Mouse (Mus musculus) layer of hippocampus, adult 9-11 months (tissue): ENCODE data around the gene Slc26a10.
"Not testable (repeated sequence)": the region's sequence is repeated elsewhere in the genome, so short reads cannot be mapped to it uniquely, and the experiment has no call there.

Experiments
- DNase-seq: peaks from one replicate; pipeline ENCODE4 v3.0.0; 2022

Gene Slc26a10

DNA sequence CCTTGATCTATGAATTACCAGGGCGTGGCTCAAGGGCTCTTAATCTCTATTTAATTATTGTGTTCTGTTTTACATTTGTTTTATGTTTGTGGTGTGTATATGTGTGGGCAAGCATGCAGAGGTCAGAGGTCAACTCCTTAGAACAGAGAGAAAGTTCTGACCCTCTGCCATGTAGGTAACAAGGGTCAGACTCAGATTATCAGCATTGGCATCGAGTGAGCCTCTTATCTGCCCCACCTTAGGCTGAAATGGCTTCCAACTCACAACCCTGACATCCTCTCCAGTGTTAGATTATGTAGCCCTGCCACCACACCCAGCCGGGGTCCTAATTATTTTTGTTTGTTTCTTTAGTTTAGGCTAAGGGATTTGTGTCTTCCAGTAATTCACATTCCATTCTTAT, 22.0 kb downstream of the Slc26a10 start:
- DNase-seq: no peak

DNA sequence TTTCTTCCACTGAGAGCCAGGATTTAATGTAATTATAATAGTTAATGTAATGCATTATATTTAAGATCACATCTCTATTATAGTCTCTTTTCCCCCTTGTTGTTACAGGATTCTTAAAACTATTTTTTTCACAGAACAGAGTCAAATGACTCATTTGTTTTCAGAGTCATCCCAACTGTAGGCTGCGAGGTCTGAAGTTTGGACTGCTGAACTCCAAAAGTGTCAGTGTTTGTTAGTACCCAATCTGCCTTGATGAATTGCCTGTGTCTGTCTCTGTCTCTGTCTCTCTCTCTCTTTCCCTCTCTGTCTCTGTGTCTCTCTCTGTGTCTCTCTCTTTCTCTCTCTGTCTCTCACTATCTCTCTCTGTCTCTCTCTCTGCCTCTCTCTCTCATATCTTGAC, 23.9 kb downstream of the Slc26a10 start:
- DNase-seq: no peak

DNA sequence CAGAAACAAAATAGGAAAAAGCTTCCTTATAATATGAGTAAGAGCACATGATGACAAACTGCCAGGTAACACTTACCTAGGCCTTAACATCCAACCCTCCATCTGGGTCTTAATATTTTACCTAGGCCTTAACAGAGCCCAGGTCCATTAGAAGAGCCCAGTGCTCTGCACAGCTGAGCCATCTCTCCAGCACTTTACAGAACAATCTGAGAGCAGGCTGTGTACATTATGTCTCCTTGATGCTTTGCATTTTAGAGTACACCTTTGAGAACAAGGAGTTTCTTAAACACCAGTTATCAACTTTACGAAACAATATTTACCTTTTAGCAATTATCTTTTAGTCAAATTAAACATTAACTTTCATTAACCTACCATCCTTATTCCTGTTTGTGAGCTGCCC, 24.4 kb downstream of the Slc26a10 start:
- DNase-seq: no peak

DNA sequence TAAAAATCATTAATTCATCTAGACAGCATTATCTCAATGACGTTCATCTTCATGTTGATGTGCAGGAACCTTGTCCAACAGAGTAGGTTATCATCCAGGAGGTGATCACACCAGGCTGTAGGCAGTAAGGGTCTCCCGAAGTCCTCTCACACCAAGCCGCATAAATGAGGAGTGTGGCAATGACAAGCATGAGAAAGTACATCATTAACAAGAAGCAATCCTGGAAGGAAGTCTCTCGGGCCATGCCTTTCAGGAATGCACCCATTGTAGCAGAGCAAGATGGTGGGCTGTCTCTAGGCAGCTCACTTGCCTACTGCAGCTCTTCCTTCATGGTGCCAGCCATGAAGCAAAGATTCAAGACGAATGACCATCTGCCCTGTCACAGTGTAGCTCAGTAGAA, 25.8 kb downstream of the Slc26a10 start:
- DNase-seq: no peak

DNA sequence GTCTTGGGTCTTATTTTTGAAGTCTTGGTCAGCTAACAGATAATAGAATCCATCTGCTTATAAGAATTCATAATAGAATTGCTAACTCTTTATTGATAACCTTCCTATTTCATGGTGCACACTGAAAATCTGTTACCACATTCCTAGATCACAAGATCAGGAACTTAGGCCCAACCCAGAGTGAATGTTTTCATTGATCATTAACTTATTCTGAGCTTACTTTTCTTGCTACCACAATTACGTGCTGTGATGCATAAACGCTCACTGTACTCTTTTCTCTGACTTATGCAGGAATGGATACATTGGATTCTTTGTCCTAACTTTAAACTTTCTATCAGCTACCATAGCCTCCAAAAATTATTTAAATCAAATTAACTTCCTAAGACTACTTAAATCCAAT, 26.2 kb downstream of the Slc26a10 start:
- DNase-seq: no peak

DNA sequence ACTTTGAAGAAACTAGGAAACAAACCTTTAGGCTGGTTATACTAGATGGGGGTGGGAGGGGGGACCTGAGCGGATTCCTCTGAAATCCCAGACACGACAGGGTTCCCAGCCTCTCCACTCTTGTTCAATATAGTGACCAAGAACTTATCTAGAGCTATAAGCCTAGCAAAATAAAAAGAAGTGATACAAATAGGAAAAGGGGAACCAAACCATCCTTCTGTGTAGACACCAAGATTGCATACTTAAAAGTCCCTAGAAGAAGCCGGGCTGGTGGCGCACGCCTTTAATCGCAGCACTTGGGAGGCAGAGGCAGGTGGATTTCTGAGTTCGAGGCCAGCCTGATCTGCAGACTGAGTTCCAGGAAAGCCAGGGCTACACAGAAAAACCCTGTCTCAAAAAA, 27.1 kb downstream of the Slc26a10 start:
- DNase-seq: no peak

DNA sequence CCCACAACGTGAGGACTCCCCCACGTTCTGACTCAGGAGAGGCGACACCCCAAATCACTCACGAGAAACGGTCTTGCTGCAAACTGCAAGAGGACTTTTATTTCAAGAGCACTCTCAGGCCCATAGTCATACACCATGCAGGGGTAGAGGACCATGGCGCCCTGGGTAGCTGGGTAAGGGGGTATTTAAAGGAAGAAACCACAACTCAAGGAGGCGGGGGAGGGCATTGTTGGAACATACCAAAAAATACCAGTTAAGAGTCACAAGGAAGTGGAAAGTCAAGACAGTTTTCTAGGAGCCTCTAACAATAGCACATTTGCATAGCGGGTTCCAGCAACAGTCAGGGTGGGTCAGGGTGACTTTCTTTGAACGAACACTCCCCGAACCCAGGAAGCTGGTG, 27.9 kb downstream of the Slc26a10 start:
- DNase-seq: not testable (repeated sequence)

DNA sequence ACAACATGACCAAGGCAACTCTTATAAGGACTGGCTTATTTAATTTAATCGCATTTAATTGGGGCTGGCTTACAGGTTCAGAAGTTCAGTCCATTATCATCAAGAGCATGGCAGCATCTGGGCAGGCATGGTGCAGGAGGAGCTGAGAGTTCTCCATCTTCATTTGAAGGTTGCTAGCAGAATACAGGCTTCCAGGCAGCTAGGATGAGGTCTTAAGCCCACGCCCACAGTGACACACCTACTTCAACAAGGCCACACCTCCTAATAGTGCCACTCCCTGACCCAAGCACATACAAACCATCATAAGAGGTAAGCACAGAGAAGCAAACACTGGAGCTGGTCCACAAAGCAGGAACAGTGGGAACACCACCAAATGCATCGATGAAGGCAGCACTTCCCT, 29.2 kb downstream of the Slc26a10 start:
- not testable (repeated sequence) for DNase-seq

DNA sequence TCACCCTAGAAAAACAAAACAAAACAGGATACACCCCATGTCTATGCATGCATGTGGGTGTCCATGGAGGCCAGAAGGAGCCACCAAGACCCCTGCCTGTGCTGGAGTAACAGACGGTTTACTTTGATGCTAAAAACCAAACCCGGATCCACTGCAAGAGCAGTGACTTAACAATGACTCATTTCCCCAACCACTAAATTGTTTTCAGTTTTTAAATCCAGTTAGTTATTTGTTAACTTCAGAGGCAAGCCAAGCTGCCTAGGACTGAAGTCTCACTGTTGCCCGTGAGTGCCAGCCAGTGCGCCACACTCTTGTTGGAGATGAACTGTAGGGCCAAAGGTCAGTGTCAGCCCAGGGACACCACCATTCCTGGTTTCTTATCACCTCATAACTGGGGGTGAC, 30.0 kb downstream of the Slc26a10 start:
- no peak for DNase-seq

DNA sequence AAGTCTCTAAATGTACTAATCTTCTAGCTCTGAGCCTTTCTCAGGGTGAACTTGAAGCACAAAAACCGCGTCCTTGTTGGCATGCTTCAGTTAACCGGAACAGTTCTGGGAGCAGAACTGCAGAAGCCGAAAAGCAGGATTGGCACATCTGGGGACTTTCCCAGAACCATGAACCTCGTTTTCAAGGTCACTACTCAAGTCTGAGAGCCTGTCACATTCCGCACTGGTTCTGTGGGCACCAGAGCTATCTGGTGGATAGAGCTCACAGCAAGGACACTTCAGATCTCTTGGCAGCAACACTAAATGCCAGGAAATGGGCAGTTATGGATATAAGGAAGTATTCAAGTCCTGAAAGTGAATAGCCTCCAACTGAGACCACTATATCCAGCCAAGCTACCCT, 33.3 kb downstream of the Slc26a10 start:
- no peak for DNase-seq

DNA sequence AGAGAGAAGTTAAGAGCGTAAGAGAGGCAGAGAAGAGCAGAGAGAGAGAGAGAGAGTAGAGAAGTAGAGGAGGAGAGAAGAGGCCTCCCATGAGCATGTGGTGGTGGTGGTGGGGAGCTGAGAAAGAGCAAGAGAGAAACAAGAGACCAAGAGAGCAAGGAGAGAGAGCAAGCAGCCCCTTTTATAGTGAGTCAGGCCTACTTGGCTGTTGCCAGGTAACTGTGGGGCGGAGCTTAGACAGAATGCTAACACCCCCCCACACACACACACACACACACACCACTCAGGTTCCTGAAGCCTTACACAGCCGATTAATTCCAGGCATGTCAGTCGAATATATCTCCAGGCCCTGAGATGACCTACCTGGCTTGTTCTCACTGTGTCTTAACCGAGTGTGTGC, 35.1 kb downstream of the Slc26a10 start:
- DNase-seq: no peak

DNA sequence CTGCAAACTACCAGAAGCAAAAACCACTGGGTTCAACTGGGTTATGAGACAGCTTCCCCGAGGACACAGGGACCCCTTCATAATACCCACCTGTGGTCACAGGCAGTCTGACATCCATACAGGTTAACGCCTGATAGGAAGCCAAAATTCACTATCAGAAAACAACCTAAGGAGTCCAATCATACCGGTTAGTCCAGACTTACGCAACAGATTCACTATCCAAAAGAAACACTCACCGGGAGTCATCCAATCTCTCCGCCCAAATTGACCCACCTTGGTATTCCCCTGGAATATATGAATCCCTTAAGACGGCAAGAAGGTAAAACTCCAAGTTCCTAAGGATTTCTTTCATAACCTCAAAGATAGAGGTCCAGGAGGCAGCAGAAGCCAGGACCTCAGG, 35.9 kb downstream of the Slc26a10 start:
- DNase-seq: no peak

DNA sequence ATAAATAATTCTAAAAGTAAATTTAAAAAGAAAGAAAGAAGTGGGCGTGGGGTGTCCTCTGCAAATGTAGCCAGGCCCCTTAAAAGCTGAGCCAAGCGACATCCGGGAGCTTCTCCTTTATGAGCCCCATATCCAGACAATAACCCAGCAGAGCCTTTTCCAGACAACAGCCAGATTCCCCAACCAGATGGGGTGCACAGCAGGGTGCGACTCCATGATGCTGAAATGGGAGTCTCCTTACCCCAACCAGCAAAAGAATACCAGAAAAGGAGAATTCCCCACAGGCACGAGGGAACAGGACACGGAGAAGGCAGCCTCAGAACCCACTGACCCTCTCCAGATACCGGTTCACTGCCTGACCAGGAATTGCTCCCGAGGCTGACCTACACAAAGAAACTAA, 37.2 kb downstream of the Slc26a10 start:
- no peak for DNase-seq

DNA sequence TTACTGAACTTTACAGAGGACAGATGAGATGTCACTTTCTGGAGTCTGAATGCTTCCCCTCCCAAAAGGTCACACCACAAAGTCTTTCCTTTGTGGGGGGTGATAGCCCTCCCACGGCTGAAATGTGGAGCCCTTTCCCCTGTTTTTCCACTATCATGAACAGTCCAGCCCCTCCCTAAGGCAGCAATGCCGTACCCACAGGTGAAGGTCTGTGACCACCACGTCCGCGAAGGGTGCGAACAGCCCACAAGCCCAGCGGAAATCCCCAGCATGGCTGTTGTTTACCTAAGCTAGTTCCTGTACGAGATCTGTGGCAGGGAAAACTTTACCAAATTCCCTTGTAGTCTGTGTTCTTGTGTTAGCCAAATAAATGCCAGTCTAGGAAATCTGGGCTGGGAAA, 38.9 kb downstream of the Slc26a10 start:
- DNase-seq: no peak

DNA sequence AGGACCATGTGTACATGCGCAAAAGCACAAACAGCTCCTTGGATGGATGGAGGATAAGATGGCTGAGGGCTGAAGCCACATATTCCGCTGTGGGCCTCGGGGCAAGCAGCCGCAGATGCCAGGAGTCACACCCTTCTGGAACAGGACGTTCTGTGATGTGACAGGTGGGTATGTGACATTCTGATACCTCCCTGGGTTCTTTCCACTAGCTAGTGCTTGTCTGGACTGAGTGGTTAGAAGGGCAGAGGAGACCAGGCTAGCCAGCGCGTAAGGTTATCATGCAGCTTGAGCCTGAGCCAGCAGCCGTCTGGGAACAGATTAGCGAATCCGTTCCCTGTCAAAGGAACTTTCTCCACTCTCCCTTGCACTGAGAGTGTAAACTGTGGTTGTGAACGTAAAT, 39.5 kb downstream of the Slc26a10 start:
- no peak for DNase-seq

DNA sequence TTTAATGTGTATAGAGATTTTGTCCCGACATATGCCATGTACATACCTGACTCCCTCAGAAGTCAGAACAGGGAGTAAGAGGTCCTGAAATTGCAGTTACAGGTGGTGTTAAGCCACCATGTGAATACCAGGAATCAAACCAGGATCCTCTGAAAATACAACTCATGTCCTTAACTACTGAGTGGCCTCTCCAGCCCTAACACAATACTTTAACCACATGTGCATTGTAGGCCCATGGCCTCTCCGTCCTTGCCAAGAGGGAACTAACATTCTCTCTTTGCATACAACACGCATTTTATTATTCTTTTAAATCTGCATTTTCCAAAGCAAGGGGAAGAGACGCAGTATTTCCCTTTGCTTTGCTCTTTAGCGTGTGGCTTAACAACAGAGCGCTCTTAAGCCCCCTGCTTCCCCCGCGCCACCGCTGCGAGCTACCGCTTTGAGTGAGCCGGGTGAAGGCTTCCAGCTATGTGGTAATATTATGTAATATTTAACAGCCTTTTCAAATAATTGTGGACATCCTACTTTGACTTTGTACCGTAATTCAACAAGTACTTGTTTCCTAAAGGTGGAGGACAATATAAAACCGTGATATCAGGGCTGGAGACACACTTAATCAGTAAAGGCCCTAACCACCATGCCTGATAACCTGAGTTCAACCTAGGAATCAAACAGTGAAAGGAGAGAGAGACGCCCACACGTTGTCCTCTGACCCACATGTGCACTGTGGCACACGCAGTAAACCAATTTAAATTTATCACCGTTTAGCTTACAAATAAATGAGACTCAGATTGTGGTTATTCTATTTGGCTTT, 41.9 kb downstream of the Slc26a10 start:
- no peak for DNase-seq

DNA sequence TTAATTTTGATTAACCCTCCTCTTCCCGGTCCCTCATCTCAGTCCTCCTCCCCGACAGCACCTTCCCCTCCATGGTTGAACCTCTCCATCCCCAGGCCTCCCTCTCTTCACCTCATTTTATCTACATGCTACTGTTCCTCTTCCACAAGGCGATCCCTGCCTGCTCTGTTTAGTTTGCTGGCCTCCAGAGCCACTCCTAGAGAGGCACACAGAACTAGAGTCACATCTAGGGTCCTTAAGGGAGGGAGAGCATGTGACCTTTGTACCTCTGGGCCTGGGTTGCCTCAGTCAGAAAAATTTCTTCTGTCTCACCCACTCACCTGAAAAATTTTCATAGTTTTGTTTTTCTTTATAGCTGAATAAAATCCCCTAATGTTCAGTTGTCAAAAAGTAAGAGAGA, 42.5 kb downstream of the Slc26a10 start:
- DNase-seq: no peak

DNA sequence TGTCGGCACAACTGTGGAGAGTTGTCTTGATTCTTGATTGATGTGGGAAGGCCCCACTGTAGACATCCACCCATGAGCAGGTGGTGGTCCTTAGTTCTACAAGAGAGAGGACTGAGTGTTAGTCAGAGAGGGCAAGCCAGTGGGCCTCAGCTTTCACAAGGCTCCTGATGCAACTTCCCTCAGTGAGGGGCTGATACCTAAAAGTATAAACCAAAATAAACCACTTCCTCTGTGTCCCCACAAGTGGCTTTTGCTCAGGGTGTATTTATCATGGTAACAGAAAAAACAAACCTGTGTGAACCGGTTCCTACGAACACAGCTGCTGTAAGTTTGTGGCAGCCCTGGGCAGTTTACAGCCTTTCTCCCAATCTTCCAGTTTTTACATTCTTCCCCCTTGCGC, 43.9 kb downstream of the Slc26a10 start:
- DNase-seq: no peak

DNA sequence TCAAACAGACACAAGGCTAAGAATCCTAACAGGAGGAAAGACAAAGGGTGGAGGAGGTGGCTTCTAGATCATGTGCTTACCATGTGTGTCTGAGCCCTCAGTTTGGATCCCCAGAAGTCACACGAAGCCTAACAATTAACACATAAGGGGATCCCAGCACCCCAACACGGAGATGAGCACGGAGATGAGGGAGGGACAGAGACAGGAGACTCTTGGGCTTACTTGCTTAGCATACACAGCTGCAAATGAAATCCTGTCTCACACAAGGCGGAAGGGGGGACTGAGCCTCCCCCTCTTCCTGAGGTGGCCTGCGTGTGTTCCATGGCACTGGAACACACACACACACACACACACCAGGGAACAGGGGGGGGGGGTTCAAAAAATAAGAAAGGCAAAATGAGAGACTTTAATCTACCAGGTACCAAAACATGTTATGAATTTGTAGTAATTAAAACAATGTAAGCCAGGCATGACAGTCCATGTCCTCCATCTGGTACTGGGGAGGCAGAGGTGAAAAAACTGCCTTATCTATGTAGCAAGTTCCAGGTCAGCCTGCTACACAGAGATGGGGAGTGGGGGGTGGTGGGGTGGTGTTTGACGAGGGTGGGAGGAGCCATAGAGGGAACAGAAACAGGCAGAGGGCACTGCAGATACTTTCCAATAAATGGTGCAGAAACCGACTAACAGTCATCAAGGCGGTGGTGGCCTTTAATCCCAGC, 45.2 kb downstream of the Slc26a10 start:
- DNase-seq: no peak

DNA sequence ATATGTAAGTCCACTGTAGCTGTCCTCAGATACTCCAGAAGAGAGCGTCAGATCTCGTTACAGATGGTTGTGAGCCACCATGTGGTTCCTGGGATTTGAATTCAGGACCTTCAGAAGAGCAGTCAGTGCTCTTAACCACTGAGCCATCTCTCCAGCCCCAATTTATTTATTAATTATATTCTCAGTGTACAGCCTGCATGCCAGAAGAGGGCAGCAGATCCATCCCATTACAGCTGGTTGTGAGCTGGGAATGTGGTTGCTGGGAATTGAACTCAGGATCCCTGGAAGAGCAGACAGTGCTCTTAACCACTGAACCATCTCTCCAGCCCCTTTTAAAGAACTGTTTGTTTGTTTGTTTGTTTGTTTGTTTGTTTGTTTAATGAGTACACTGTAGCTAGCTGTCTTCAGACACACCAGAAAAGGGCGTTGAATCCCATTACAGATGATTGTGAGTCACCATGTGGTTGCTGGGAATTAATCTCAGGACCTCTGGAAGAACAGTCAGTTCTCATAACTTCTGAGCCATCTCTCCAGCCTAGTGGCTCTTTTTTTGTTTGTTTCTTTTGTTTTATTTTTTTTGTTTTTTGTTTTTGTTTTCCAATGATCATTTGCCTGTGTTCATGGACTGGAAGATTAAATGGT, 45.9 kb downstream of the Slc26a10 start:
- not testable (repeated sequence) for DNase-seq

DNA sequence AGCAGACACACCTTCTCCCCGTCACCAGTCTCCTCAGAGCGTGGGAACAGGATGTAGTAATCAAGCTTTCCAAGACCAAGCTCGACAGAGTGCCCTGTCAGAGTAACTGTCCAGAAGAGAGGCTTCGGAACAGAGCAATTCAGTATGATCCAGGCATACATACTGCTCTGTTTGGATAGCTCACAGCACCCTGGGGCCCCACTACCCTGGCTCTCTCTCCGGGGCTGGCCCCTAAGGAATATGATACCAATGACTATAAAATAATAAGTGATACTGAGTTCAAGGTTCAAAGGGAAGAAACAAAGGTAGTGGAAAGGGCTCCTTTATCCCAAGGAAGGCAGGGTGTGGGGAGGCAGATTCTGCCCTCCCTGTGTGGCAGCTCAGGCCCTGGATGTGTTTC, 48.0 kb downstream of the Slc26a10 start:
- no peak for DNase-seq

DNA sequence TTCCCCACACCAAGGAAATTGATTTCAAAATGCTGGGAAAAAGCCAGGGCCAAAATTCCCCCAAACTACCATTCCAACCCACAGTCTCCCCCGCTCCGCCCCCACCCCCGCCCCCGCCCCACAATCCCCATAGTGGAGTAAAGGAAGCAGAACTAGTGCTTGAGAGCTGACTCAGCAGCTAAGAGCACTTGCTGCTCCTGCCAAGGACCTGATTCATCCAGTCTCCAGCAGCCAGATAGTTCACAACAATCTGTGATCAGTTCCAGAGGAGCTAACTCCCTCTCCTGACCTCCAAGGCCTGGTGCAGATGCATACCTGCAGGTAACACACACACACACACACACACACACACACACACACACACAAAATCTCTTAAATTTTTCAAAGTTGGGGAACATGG, 51.0 kb downstream of the Slc26a10 start:
- no peak for DNase-seq

DNA sequence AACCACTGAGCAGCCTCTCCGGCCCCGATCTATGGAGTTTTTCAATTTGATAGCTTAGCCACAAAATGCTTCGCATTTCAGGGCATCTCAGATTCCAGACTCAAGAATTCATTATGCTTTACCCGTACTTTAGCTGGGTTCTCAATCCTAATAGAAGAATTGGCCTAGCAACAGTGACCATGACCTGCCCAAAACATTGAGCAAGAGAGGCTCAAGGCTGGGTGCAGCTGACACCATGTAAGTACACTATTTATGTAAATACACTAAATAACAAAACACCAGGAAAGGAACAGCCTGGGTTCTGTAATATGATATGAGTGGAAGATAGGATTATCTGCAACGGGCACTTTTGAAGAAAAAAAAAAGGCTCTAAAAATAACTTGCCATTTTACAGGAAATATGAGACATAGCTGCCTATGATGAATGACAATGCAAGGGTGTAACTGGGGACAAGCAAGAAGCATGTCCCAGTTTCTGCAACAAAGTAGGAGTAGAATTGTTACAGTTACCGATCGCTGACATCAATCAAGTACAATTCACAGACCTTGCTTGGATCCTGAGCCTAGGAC, 52.6 kb downstream of the Slc26a10 start:
- no peak for DNase-seq

DNA sequence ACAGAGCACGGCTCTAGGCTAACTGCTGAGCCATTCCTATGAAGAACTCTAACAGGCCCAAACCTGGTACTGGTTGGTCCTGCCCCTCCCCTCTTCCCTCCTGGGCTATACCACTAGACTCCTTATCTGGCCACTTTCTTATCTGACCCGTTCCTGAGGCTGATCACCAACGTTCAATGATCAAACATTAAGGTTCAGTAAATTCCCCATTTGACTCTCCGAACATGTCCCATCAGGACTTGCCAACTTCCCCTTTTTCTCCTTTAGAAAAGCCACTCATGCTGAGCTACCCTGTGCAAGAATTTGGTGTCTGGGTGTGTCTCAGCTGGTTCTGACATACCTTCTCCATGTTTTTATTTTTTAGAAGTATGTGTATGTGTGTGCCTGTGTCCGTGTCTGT, 53.9 kb downstream of the Slc26a10 start:
- no peak for DNase-seq
